Mouse (Mus musculus): ENCODE results near the gene Loxl4.

- no peak for TF ChIP-seq CTCF (IDR thresholded peaks at IDR 0.05; ENCODE audit: low read depth, low read length)
- TF ChIP-seq GATA2 (IDR thresholded peaks at IDR 0.05; ENCODE audit: borderline replicate concordance, low read depth, low read length) = no peak
- no peak for TF ChIP-seq TAL1 (conservative IDR thresholded peaks at IDR 0.05; ENCODE audit: low read depth, low read length)
- no peak for TF ChIP-seq GATA1 (IDR thresholded peaks at IDR 0.05; ENCODE audit: borderline replicate concordance, low read length)
Observed at GRCm38 (mm10) chr19:42611746-42612145, 867 bp downstream of the Loxl4 start.

Data from G1E (cell line).